Mouse (Mus musculus) lung, embryonic 15.5 days (tissue): ENCODE results near the gene Clec3b. TPM values are rescaled to one million over a fixed set of nuclear protein-coding genes. Genes with fewer than 3 reads are reported as not detected.
A peak's percentile ranks its signal among the peaks of the same experiment; 100 is the strongest.

Source experiments
- ATAC-seq: fragments of 200-750 bp; cut with Nextera tagmentation; 2 replicates; pipeline ENCODE4 v1.8.0; 2017; ENCODE audit warnings: moderate number of reproducible peaks, borderline replicate concordance; ENCODE audit not compliant: low FRiP score, low TSS enrichment; ENCODE audit errors: extremely low read depth
- H3K27ac ChIP-seq: fragments of 300-500 bp; sonication (generic); 2 replicates; pipeline ENCODE4 v1.5.1; 2015; ENCODE audit warnings: moderate library complexity, mild to moderate bottlenecking, inconsistent platforms
- H3K27me3 ChIP-seq: fragments of 300-500 bp; sonication (generic); 2 replicates; pipeline ENCODE4 v1.6.1; 2015; ENCODE audit warnings: inconsistent platforms
- H3K36me3 ChIP-seq: fragments of 300-500 bp; sonication (generic); 2 replicates; pipeline ENCODE4 v1.6.1; 2015; ENCODE audit warnings: inconsistent platforms
- H3K4me1 ChIP-seq: fragments of 300-500 bp; sonication (generic); 2 replicates; pipeline ENCODE4 v1.6.1; 2015; ENCODE audit warnings: inconsistent platforms
- H3K4me2 ChIP-seq: fragments of 300-500 bp; sonication (generic); 2 replicates; pipeline ENCODE4 v1.6.1; 2015; ENCODE audit warnings: inconsistent platforms, mild to moderate bottlenecking, moderate library complexity
- H3K4me3 ChIP-seq: fragments of 300-500 bp; sonication (generic); 2 replicates; pipeline ENCODE4 v1.5.1; 2015; ENCODE audit warnings: mild to moderate bottlenecking, inconsistent platforms
- H3K9ac ChIP-seq: fragments of 300-500 bp; sonication (generic); 2 replicates; pipeline ENCODE4 v1.6.1; 2015; ENCODE audit warnings: inconsistent platforms
- H3K9me3 ChIP-seq: fragments of 300-500 bp; sonication (generic); 2 replicates; pipeline ENCODE4 v1.6.1; 2016; ENCODE audit warnings: inconsistent platforms
- WGBS: fragments of 180-500 bp; shearing (Covaris S2); methylation state at CpG from one replicate; pipeline ENCODE4 v1.1.7; 2015; 5-methylcytosine and 5-hydroxymethylcytosine counted together
- polyA plus RNA-seq: library from polyadenylated mRNA; unstranded; fragments of >200 nt; fragmentation: Nextera tagmentation; extraction: Ambion mirVana; gene quantifications from 2 replicates; pipeline ENCODE4 v1.2.1, GENCODE M21; 2015

Clec3b gene
- polyA plus RNA-seq, 1 experiment from 2014 or later, result 3.1 TPM

DNA sequence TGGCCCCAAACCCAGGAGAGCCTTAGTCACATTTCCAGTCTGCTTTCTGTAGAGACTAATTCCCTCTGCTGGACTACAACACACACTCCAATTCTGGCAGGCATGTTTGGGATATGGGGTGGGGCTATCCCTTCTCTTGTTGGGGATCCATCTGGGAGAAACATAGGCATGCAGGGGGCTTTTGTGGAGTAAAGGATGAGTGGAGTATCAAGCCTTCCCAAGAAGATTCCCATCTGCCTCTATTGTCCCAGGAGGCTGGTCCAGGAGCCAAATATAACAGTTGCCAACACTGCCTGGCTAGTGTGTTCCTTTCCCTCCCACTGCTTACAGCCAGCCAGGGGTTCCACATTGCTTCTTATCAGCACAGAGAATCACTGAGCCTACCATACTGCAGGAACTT, 7.0 kb downstream of the Clec3b start:
- Histone ChIP-seq H3K36me3 (no peaks in the 10 kb centered on the region), H3K4me2 (no peak overlapping the region)
- no peak for ATAC-seq

DNA sequence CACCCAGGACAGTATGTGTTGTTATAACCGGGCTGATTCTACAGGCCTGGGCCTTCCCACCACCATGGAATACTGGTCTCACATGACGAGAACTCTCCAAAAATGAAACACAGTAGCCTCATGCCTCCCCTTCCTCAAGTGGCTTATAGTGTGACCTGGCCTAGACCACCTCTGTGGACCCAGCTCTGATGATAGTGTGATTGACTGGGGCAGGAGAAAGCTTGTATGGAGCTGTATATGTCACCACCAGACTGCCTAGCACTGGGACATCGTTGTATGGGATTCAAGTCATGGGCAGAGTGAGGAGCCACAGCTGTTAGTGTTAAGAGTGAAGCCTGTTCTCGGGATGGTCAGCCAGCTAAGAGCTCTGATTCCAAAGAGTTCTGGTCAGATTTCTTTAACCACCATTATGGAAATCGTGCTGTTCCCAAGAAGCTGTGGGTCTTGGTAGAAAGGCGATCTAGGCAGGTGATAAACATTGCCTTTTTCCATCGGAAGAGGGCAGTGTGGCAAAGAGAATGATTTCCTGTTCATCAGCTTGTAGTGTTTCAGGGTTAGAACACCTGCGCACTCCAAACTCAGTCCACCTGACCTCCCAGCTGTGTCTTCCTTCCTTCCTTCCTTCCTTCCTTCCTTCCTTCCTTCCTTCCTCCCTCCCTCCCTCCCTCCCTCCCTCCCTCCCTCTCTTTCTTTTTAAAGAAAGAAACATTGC, 7.5 kb downstream of the Clec3b start:
- no peak for ATAC-seq

More for the DNA sequence above, 7.0 kb downstream of the Clec3b start:
- H3K27ac ChIP-seq, result no peak overlapping the region
- no peak overlapping the region for H3K9ac ChIP-seq
- no peak overlapping the region for H3K4me3 ChIP-seq
- H3K4me1 ChIP-seq, result no peaks in the 10 kb centered on the region
- H3K27me3 ChIP-seq, result no peaks in the 10 kb centered on the region
- no peaks in the 10 kb centered on the region for H3K9me3 ChIP-seq

DNA sequence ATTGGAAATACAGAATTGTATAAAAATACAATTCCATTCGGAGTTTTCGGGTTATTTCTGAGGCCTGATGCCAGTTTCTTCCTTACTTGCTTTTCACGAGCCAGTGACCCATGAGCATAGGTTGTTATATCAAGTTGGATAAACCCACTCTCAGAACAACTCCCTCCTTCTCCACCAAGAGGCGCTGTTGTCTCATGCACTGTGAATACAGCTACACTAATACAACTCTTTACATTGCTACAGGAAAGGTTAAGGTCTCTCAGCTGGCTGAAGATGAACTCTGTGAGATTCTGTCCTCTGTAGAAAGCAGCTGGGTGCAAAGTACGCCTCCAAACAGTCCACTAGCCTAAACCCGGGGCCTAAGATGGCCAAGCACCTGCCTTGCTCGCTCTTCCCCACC, 8.6 kb downstream of the Clec3b start:
- H3K9me3 ChIP-seq, result no peaks in the 10 kb centered on the region
- no peaks in the 10 kb centered on the region for H3K36me3 ChIP-seq
- H3K27me3 ChIP-seq, result no peaks in the 10 kb centered on the region
- no peaks in the 10 kb centered on the region for H3K4me1 ChIP-seq
- WGBS, result 60% methylated on average over 7 of the region's 7 CpGs
- H3K27ac ChIP-seq, result no peak overlapping the region
- no peak for ATAC-seq
- no peak overlapping the region for H3K9ac ChIP-seq
- H3K4me2 ChIP-seq, result no peak overlapping the region
- H3K4me3 ChIP-seq, result no peak overlapping the region

More for the DNA sequence above, 7.5 kb downstream of the Clec3b start:
- Histone ChIP-seq H3K36me3 (no peaks in the 10 kb centered on the region), H3K4me2 (no peak overlapping the region), H3K27me3 (no peaks in the 10 kb centered on the region), H3K9ac (no peak overlapping the region), H3K4me1 (no peaks in the 10 kb centered on the region), H3K9me3 (no peaks in the 10 kb centered on the region), H3K4me3 (no peak overlapping the region), H3K27ac (no peak overlapping the region)
- 48% methylated on average over 8 of the region's 8 CpGs for WGBS

DNA sequence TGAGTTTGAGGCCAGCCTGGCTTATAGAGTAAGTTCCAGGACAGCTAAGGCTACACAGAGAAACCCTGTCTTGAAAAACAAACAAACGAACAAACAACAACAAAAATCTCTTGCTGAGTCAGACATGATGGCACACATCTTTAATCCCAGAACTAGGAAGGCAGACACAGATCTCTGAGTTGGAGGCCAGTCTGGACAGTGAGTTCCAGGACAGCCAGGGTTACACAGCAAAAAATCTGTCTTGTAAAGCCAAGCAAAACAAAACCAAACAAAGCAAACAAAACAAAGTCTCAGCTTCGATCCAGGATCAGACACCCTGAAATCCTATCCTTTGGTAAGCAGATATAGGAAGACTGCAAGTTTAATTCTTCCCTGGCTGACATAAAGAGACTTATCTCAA, 11.0 kb downstream of the Clec3b start:
- no peak overlapping the region for H3K4me3 ChIP-seq
- no peaks in the 10 kb centered on the region for H3K4me1 ChIP-seq
- no peaks in the 10 kb centered on the region for H3K36me3 ChIP-seq
- no peak overlapping the region for H3K4me2 ChIP-seq
- no peak overlapping the region for H3K27ac ChIP-seq
- no peaks in the 10 kb centered on the region for H3K27me3 ChIP-seq
- H3K9me3 ChIP-seq, result no peaks in the 10 kb centered on the region
- no peak for ATAC-seq
- H3K9ac ChIP-seq, result no peak overlapping the region
- 49% methylated on average over 2 of the region's 2 CpGs for WGBS

DNA sequence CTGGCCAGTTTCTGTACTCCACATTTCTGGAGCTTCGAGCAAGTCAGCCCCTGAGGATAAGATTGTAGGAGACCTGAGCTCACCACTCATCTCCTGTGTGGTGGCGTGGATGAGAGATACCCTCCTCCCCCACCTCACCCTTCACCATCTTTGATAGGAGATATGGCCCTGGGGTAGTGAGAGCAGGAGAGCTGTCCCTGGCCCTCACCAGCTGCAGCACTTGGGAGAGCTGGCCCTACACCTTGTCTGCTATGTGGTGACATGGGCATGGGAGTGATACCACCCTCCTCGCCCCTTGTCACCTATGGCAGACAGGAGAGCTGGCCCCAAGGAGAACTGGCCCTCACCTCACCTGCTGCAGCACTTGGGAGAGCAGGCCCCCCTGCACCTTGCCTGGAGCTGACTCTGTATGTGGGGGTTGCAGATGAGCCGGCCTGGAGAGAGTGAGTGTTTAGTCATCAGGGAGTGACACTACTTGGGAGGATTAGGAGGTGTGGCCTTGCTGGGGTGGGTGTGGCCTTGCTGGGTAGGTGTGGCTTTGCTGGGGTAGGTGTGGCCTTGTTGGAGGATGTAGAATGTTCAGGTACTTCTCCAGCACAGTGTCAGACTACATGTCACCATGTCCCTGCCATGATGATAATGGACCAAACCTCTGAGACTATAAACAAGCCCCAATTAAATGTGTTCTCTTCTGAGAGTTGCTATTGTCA, 12.4 kb downstream of the Clec3b start:
- peak; percentile 67; the same call in 1 of the 2 replicates for ATAC-seq
- no peak overlapping the region for H3K4me3 ChIP-seq
- no peak overlapping the region for H3K9ac ChIP-seq

DNA sequence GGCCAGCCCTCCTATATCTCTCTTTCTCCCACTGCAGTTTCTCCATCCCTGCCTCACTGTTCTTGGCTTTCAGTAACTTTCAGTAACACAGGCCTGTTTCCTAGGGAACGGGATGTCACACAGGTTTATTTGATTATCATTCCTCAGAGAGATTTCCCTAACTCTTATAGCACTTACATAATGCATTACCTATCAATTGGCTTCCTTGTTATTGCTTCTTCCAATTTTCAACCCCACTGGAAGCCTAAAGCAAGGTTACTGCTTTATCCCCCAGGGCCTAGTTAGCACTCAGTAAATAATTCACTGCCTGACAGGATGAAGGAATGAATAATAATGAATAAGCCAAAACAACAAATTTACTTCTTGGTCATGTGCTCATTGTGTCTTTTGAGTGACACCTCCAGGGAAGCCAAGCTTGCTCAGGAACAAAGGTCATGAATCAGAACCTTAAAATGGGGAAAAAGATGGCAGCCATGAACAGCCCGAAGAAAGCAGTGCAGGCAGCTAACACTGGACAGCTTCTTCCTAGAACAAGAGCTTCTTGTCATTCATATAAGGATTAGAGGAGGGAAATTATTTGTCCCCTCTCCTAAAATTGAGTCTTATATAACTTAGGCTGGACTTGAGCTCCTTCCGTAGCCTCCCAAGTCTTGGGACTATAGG, 15.2 kb downstream of the Clec3b start:
- H3K4me2 ChIP-seq, result no peak overlapping the region
- no peaks in the 10 kb centered on the region for H3K27me3 ChIP-seq
- no peak for ATAC-seq
- no peaks in the 10 kb centered on the region for H3K4me1 ChIP-seq
- no peaks in the 10 kb centered on the region for H3K9me3 ChIP-seq
- no peak overlapping the region for H3K4me3 ChIP-seq
- H3K36me3 ChIP-seq, result no peaks in the 10 kb centered on the region
- no peak overlapping the region for H3K27ac ChIP-seq
- no peak overlapping the region for H3K9ac ChIP-seq
- WGBS, result 84% methylated on average over 3 of the region's 3 CpGs

More for the DNA sequence above, 12.4 kb downstream of the Clec3b start:
- H3K4me1 ChIP-seq, result no peaks in the 10 kb centered on the region
- H3K27me3 ChIP-seq, result no peaks in the 10 kb centered on the region
- no peaks in the 10 kb centered on the region for H3K36me3 ChIP-seq
- 70% methylated on average over 4 of the region's 4 CpGs for WGBS
- no peaks in the 10 kb centered on the region for H3K9me3 ChIP-seq
- H3K4me2 ChIP-seq, result no peak overlapping the region
- H3K27ac ChIP-seq, result no peak overlapping the region

DNA sequence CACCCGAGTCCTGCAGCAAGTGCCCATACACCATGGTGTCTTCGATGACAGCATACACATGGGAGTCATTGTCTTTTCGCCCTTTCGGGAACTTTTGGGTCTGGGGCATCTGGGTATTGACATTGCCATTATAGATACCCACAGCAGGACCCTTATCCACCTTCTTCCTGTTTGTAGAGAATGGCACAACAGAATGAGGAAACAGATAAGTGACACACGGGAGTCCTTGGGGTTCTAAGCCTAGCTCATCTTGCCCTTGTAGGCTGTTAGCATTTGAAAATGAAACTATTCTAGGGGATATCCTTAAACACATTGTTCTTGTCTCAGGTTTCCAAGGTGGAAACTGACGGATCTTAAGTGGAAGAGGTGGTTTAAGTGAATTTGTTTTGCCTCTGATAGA, 23.0 kb downstream of the Clec3b start:
- no peak for ATAC-seq
- 87% methylated on average over 6 of the region's 6 CpGs for WGBS
- no peak overlapping the region for H3K4me3 ChIP-seq
- H3K4me2 ChIP-seq, result no peak overlapping the region
- no peaks in the 10 kb centered on the region for H3K36me3 ChIP-seq
- no peak overlapping the region for H3K27ac ChIP-seq
- no peaks in the 10 kb centered on the region for H3K9me3 ChIP-seq
- no peaks in the 10 kb centered on the region for H3K4me1 ChIP-seq
- H3K9ac ChIP-seq, result no peak overlapping the region
- H3K27me3 ChIP-seq, result no peaks in the 10 kb centered on the region

DNA sequence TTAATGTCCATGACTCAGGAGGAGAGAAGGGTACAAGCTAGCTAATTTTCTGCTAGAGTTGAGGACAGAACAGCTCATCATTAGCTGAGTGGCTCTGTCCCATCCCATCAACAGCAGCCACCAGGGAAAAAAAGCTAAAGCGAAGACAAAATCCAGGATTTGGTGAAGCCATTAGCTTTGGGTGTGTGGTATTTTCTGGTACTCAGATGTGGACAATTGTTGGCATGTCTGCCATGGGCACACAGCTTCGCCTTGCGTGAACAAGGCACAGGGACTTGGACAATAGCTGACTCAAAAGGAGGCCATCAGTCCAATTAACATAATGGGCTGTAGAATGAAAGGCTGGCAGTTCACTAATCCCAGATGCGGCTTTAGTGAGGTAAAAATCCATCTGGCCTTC, 23.6 kb downstream of the Clec3b start:
- Histone ChIP-seq H3K27ac (no peak overlapping the region), H3K9ac (no peak overlapping the region), H3K4me3 (no peak overlapping the region), H3K36me3 (no peaks in the 10 kb centered on the region), H3K4me2 (no peak overlapping the region), H3K9me3 (no peaks in the 10 kb centered on the region), H3K27me3 (no peaks in the 10 kb centered on the region), H3K4me1 (no peaks in the 10 kb centered on the region)
- no peak for ATAC-seq
- WGBS, result 85% methylated on average over 4 of the region's 4 CpGs

DNA sequence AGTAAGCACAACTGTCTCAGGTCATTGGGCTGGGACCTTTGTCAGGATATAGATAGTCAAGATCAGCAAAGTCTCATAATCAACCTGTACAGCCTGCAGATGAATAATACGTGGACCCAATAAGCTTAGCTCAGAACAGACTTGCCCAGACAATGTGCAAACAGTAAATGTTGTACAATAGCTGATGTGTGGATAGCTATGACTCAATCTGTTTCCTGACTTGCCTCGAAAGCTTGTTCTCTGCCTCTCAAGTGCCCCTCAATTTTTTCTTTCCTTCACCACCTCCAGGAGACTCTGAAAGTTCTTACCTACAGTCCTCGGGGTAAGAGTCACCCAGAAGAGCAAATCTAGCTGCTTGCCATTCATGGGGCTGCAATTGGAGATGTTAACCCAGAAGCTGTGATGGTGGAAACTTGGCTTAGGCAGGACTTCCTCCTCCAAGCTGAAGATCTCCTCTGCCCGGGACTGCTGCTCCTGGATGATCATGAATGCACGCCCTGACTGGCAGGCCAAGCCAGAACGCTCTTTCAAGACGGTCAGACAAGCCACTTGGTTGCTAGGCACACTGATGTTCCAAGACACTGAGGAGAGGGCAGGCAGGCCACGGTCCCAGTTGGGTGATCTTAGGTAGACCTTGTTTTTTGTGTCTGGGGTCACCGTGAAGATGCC, 26.8 kb downstream of the Clec3b start:
- H3K27ac ChIP-seq, result no peak overlapping the region
- H3K4me3 ChIP-seq, result no peak overlapping the region
- no peak overlapping the region for H3K4me2 ChIP-seq
- WGBS, result 82% methylated on average over 9 of the region's 9 CpGs
- H3K9ac ChIP-seq, result no peak overlapping the region
- H3K27me3 ChIP-seq, result no peaks in the 10 kb centered on the region
- no peaks in the 10 kb centered on the region for H3K9me3 ChIP-seq
- no peak for ATAC-seq
- no peaks in the 10 kb centered on the region for H3K36me3 ChIP-seq
- H3K4me1 ChIP-seq, result no peaks in the 10 kb centered on the region

DNA sequence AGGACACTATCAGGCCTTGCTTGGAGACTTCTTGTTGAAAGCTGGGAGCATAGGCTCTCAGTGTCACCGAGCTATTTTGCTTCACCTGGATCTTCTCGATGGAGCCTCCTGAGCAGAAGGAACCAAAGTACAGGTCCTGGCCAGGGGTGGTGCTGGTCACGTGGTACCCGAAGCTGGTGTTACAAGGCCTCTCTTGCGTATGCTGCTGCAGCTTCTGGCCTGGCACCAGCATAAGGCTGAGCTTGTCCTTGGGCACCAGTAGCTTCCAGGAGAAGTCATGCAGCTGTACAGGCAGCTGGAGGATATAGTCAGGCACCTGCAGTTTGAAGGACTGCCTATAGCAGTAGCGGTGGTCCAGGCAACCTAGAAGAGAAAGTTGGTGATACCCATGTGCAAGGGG, 29.3 kb downstream of the Clec3b start:
- Histone ChIP-seq H3K27me3 (no peaks in the 10 kb centered on the region), H3K4me2 (no peak overlapping the region), H3K9ac (no peak overlapping the region), H3K9me3 (no peaks in the 10 kb centered on the region), H3K27ac (no peak overlapping the region), H3K4me3 (no peak overlapping the region), H3K4me1 (no peaks in the 10 kb centered on the region), H3K36me3 (no peaks in the 10 kb centered on the region)
- WGBS, result 92% methylated on average over 6 of the region's 6 CpGs
- ATAC-seq, result no peak

DNA sequence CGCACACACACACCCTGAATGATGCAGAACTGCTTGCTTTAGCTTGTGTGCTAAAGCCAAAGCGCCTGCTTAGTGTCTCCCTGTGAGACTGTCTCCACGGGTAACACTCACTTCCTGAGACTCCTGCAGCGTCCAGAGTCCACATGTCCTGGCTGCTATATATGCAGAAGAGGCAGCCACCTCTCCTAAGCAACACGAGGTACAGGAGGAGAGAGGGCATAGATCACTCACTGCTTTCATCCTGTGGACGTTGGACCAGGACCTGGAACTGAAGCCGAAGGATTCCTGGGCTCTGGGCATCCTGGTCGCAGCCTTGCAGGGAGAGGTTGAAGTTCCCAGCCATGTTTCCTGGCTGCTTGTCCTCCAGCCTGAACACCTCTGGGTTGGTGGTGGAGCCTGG, 32.5 kb downstream of the Clec3b start:
- Histone ChIP-seq H3K4me1 (no peaks in the 10 kb centered on the region), H3K4me3 (no peak overlapping the region), H3K9me3 (no peaks in the 10 kb centered on the region), H3K36me3 (no peaks in the 10 kb centered on the region), H3K27ac (no peak overlapping the region), H3K9ac (no peak overlapping the region), H3K27me3 (no peaks in the 10 kb centered on the region), H3K4me2 (no peak overlapping the region)
- ATAC-seq, result no peak
- 72% methylated on average over 8 of the region's 8 CpGs for WGBS

DNA sequence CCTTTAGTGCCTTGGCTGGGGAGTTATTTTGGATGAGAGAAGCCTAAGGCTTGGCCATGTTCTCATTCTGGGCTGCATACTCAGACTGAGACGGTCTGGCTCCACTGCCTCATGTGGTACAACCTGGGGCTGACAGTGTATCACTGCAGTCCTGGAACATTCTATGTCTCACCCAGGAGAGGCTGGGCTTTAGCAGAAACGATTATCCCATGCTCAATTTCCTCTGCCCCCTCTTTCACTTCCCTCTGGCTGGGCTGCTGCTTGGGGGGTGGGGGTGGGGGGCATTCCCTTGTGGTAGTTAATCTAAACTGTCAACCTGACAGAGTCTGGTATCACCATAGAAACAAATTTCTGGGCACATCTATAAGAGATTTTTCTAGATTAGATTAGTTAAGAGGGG, 34.8 kb downstream of the Clec3b start:
- WGBS, result 43% methylated on average over 2 of the region's 2 CpGs
- Histone ChIP-seq H3K4me3 (no peak overlapping the region), H3K27ac (no peak overlapping the region), H3K4me2 (no peak overlapping the region), H3K36me3 (no peaks in the 10 kb centered on the region), H3K27me3 (no peaks in the 10 kb centered on the region), H3K9me3 (no peaks in the 10 kb centered on the region), H3K9ac (no peak overlapping the region), H3K4me1 (no peaks in the 10 kb centered on the region)
- no peak for ATAC-seq
